Mouse (Mus musculus) ES-Bruce4 (cell line): ENCODE data around the gene Olfr943.

Experiments
- CTCF ChIP-seq: IDR thresholded peaks from one replicate; pipeline ENCODE4 v1.8.1; 2011; ENCODE audit warnings: low read depth, low read length
- EP300 ChIP-seq: IDR thresholded peaks from 2 replicates; pipeline ENCODE4 v1.6.1; 2011; ENCODE audit warnings: low read depth, low read length; ENCODE audit not compliant: insufficient read depth
- POLR2A ChIP-seq: IDR thresholded peaks from one replicate; pipeline ENCODE4 v1.8.1; 2011; ENCODE audit warnings: low read length; ENCODE audit not compliant: insufficient read depth

GRCm38 (mm10) chr9:39152401-39152800 lies 13.7 kb upstream of the Olfr943 start:
- TF ChIP-seq POLR2A (no peak), CTCF (no peak), EP300 (no peak)
